Mouse (Mus musculus) thymus, postnatal 0 days (tissue): ENCODE results near the gene Cept1. TPM values are rescaled to one million over a fixed set of nuclear protein-coding genes. Genes with fewer than 3 reads are reported as not detected.

Experiments
- DNase-seq: peaks from one replicate; pipeline ENCODE4 v3.0.0-alpha.2; 2015; ENCODE audit warnings: low spot score
- polyA plus RNA-seq: library from polyadenylated mRNA; unstranded; fragments of >200 nt; fragmentation: Nextera tagmentation; extraction: Ambion mirVana; gene quantifications from 2 replicates; pipeline ENCODE4 v1.2.1, GENCODE M21; 2015

Cept1 gene
- polyA plus RNA-seq: 65.4 and 66.8 TPM in 2 replicates

DNA sequence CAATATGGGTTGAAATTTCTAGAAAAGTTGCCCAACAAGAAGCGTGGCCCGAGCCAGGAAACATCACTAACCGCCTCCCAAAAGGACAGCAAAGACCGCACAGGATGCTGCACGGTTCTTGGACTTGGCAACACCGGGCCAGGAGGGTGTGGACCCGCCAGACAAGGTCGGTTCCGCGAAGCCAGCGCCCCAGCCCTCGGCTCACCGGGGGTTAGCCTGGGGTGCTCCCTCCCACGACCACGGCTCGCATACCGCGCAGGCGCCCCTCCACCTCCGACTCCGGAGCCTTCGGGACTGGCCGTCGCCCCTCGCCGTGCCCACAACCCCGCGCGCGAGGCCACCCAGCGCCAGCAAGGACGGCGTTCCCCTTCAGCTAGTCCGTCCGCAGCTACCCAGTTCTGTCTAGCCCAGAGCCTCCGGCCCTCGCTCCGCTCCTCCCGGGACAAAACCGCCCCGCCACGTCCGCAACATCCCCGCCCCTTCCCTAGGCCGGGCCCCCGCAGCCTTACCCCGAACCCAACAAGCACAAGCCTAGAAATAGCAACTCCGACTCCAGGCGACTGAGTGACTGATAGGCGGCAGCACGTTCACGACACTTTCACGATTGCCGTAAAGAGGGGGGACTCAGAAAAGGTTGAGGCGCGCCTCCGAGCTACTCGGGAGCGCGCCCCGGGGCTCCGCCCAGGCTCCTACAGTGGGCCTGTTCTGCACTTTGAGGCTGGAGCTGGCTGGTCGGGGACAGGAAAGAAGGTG lies at the start of gene Cept1, which contains the start of gene Dram2:
Cept1 (minus strand) TSS at position 632 of the 753 bp plus-strand sequence.
Dram2 (plus strand) TSS at position 628 of the 753 bp plus-strand sequence.
- peak; percentile 97 for DNase-seq

DNA sequence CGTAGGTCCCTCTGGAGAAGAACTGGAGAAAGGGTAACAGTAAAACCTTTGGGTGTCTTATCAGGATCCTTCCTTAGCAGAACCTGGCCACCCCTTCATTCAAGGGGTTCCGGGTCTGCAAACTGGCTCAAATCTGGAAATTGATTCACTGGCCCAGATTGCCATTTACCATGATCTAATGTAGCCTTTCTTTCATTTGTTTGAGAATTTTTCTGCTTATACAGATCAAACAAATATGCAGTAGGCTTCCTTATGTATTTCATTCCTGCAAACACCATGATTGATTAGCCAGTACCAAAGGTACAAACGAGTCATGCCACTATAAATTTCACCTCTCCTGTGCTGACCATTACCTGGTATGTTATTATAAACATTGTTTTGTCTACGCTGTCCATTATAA lies 46.0 kb upstream of the Cept1 start:
- DNase-seq: peak; percentile 26

DNA sequence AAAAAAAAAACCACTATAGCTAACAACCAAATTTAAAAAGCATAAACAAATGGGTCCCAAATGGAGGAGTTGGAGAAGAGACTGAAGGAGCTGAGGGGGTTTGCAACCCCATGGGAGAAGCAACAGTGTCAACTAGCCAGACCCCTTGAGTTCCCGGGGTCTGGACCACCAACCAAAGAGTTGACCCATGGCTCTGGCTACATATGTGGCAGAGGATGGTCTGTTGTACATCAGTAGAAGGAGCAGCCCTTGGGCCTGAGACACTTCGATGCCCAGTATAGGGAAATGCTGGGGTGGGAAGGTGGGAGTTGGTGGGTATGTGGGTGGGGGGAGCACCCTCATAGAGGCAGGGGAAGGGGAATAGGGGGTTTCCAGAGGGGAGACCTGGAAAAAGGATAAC lies 31.7 kb upstream of the Cept1 start:
- no peak for DNase-seq

DNA sequence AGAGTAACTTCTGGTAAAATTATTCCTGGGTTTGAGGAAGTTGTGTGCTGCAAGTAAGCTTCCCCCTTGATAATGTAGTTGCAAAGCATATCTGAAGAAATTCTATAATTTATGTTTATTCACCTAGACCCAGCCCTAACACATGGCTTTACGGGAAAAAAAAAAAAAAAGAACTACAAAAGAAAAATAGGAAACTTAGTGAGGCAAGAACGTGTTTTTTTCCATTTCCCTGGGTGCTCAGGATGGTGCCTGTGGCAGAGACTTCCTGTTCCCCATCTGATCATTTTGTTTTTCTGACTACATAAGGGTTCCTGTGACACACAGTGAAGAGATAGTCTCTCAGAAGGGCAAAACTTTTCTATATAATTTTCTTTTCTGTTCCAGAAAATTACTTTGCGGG lies 25.6 kb upstream of the Cept1 start:
- no peak for DNase-seq

DNA sequence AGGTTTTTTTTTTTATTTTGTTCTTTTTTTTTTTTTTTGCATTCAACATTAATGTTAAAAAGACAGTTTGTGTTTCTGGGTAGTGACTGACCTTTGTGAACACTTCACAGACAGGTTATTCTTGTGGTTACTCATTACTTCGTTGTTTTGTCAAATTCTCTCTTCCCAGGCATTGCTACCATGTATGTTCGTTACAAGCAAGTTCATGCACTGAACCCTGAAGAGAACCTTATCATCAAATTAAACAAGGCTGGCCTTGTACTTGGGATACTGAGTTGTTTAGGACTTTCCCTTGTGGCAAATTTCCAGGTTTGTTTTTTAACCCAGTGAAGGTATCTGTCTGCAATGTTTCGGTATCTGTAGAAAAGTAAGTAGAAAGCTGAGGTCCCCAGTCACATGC lies 18.3 kb upstream of the Cept1 start:
- DNase-seq: no peak

DNA sequence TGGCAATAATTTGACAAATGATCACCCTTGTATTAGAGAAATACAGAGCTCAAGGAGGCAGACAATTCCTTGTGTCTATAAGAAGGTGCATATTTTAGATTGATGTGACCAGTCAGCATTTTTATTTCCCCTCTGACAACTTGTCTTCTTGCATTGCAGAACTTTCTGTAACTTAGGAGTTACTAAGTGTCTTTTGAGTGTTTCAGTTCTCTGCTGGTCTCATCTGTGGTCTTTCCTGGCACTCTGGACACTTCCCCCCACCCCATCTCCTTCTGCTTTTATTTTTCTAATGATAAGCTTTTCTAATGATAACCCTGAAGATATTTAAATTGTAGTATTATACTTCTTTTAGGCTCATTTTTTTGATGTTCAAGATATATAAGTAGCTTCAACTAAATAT lies 10.7 kb upstream of the Cept1 start:
- DNase-seq: no peak

DNA sequence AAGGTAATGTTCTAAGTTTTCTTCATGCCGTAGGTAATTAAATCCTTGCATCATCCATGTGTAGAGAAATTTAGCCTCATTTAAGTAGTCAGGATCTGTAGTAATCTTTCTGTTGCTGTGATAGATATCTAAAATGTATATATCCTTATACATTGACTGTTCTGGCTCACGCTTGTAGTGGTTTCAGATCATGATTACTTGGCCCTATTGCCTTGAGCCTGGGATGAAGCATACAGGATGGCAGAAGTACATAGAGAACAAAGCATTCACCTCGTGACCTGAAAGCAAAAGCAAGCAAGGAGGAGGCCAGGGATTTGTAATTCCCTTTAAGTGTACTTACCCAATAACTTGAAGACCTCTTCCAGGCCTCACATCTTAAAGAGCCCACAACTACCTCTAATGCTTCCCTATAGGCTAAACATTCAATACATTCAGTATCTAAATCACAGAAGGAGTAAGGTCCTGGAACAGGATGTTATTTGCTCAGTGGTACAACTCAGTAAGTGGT lies 8.2 kb upstream of the Cept1 start:
- DNase-seq: no peak

DNA sequence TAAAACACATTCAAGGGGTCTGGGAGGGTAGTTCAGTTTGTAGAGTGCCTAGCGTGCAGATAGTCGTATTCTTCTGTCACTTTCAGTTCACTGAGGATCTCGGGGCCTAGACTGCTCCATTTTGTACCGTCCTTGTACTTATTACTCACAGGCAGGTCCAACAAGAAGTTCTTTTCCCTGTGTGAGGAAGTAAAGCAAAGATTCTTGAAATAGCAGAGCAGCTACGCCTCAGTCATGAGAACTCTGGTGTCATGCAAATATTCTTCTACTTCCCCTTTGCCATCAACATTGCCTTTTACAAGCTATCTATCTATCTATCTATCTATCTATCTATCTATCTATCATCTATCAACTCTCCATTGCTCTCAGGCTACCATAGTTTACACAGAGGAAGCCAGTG lies 5.8 kb upstream of the Cept1 start:
- DNase-seq: no peak

DNA sequence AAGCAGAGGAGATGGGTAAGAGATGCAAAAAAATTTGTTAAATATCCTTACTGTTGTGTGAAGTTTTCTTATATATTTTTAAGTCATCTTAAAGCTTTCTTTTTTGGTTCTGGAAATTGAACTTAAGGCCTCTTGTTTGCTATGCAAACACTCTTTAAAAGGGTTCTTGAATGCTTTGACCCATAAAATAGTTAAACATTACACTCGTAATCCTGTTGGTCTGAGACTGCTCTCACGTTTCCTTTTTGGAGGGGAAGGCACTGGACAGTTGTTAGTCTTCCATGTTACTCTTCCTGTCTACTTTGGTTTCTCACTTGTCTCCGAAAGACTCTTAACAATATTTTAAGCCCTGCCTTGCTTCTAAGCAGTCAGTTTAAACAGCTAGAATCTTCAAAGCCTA lies 1.4 kb upstream of the Cept1 start:
- no peak for DNase-seq

DNA sequence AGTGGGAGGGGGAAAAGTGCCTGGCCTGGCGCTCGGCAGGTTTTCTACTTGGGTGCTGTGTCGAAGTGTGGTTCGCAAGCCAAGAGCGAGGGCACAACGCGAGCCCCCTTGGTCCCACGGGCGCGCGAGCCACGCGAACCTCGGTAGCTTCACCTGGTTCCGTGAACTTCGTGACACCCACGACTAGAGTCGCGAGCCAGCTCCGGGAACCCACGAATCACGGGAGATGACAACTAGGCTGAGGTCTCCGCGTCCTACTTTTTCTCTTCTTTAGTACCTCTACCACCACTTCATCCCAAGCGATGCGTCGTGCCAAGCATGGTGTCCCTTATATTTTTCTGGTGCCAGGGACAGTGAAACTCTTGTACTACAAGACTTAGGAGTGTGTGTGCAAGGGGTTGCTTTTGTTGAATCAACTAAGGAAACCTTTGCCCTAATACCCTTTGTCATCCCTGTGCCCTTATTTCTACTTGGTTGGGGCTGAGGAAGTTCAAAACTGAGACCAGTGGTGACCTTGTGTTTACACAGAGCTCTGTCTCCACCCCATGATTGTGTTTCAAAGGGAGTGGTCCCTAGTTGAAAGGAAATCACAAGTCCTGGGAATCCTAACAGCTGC lies 430 bp upstream of the Cept1 start:
- DNase-seq: no peak

DNA sequence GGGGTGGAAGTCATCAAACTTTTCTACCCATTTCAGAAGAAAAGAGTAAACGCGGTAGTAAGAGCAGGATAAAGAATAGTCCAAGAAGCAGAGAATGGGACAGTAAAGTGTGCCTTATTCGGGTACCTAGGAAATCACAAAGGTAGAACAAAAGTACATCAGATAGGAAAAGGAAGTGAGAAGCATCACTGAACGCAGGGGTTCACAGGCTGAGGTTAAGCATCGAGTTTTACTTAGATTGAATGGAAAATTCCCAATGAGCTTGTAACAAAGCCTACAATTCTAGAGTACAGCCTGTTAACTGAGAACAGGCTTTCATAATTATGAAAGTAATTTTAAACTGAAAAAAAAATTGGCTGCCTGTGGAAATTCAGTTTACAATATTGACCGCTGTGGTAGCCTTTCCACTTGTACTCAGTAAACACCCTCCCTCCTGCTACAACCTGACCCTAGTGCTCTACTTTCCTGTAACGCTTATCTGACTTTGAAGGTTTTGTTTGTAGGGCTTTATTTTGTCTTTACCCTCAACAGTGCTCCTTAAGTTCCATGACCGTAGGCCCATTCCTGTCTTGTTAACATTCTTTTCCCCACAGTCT lies 2.8 kb downstream of the Cept1 start:
- DNase-seq: no peak

DNA sequence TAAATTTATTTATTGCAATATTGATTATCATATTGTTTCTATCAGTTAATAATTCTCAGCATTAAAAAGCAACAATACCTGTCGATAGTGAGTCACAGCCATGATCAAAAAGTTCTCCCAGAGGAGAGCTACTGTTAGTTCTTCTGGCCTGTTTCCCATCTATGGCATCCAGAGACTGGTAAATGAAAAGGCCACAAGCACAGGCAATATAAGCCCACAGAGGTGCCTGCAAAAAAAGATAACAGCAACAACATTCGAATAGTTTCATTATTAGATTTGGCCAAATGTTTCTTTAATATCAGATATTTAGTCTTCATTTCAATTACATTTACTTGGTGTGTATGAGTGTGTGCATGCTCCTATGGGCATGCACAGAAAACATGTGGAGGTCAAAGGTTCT lies 14.3 kb downstream of the Cept1 start:
- DNase-seq: no peak

DNA sequence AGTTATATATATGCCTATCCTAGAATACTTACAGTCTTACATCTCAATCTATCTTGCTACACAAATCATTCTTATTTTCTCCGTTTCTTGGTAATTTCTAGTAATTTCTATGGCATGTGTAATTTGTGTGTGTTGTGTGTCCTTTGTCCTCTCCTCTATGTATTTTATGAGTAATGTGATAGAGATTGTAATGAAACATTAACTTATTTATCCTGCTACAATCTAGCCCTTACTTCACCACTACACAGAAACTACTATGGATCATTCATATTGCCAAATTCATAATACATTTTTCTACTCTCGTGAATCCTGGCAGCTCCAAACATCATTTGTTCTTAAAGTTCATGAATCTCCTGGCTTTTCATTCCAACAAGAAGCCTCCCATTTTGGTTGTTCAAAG lies 19.6 kb downstream of the Cept1 start:
- DNase-seq: no peak

DNA sequence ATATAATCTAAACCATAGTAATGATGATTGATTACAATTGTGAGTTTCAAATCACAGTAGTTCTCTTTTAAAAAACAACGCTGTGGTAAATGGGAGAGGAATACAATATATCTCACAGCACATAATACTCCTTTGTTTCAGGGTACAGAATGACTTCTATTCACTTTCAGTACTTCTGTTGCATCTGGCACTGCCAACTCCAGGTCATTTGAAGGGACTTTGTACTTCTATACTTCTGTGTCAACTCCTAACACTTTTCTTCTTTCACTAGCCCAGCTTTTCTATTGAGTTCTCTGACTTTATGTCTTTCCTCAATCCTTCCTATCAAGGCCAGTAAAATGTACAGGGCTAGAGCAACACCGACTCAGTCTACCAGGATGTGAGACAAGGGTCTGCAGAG lies 21.2 kb downstream of the Cept1 start:
- no peak for DNase-seq

DNA sequence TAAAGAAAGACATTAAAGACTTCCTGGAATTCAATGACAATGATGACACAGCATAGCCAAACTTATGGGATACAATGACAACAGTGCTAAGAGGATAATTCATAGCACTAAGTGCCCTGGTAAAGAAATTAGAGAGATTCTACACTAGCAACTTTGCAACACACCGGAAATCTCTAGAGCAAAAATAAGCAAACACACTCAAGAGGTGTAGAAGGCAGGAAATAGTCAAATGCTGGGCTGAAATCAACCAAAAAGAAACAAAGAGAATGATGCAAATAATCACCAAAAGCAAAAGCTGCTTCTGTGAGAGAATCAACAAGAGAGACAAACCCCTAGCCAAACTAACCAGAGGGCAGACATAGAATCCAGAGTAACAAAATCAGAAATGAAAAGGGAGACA lies 24.9 kb downstream of the Cept1 start:
- no peak for DNase-seq

DNA sequence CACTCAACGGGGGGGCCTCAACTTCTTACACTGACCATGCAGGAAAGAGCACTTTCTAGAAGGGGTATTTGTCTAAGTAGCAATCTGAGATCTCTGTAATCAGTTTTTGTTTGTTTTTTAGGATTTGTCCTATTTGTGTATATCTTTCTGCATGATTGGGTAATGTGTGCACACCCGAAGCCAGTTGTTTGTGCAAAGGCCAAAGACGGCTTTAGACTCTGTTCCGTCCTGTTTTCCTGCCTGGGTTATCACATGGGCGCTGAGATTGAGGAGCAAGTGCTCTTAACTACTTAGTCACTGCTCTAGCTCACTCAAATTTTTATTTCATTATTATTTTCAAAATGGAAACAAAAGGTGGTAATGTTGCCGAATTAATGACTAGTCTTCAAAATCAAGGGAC lies 32.6 kb downstream of the Cept1 start:
- no peak for DNase-seq

DNA sequence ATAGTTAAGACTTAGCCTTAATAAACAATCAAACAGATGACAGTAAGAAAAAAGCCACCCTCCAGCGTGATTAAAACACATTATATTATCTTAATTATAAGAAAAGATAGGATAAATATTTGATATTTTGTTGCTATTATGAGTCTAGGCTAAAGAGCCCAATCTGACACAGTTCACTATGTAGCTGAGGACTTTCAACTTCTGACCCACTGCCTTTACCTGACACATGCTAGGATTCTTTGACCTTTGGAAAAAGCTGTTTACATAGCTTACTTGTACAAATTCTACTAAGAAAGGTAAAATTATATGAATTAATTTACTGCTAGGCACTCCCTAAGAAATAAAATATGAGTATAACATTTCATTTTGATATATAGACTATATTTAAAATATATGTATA lies 36.9 kb downstream of the Cept1 start:
- no peak for DNase-seq

DNA sequence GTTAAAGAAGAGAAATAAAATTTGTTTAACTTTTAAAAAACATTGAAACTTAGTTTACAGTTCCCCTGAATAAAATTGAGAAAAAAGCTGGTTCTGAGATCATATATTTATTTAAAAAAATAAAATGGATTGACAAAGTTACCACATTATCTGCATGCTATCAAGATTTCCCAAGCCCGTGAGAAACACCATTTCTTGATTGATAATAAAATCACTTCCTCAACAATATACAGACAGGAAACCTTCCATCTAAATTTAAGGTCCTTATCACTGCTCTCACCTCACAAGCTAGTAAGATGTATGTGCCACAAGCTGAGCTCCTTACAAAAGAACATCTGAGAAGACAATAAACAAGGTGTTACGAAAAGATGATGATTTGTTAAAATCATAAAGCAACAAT lies 44.7 kb downstream of the Cept1 start:
- DNase-seq: no peak

DNA sequence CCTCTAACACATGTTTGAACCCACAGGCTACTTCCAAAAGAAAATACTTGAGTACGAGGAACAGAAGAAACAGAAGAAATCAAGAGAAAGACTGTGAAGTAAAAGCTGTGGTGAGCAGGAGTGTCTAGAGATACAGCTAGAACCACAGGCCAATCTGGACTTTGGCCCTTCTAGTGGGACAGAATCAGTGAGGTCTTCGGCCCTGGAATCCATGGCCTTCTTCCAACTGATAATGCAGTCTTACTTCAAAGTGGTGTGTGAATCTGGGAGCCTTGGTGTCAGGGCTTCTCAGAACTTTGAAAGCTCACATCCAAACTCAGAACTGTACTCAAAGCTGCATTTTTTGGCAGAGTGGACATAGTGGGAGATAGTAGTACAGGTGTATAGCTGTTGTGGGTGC lies 47.1 kb downstream of the Cept1 start:
- DNase-seq: no peak

DNA sequence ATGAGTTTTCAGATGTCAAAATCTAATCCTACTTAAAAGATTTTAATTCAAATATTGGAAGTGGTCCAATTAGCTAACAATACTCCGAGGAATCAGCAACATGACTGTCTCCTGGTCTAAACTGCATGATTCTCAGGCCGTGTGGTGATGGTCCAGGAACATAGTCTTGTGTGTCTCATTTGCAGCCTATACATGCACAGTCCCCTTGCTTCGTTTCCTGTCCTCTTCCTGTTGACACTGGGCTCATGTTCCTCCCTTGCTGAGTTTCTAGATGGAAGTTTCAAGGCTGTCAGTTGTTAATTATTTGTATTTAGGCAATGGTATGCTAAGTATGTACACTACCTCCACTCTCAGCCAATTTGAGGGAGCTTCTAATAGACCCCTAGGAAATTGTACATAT lies 50.6 kb downstream of the Cept1 start:
- DNase-seq: no peak

DNA sequence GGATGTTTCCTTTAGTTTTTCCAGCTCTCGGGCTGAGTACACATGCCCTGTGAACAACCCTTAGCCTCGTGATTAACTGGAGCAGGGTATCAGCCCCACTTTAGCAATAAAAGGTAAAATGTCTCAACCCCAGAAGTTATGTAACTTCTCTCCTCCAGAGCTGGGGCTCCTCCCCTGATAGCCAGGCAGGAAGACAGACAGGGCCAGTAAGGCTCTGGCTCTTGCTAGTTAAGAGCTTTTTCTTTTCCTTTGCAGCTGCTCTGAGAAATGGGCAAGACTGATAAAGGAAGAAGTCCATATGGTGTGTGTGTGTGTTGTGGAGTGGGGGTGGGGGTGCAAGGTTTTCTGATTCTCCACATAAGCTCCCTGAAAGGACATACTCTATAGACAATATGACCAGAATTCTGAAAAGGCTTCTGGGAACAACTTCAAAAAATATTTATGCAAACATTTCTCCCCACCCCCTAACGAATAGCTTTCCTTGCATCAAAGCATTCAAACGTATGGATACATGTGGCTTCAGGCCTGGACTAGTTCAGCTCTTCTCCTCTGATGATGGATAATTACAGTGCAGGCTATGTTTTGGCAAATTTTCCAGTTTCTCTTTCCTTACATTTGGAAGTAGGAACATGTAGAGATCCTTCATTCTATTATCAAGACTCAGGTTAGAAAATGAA lies 51.4 kb downstream of the Cept1 start:
- DNase-seq: no peak
